Mouse (Mus musculus): ENCODE data around the gene Sorcs2.

- TF ChIP-seq POLR2A (IDR thresholded peaks at IDR 0.05; ENCODE audit: borderline replicate concordance, control insufficient read depth, low read depth, low read length) = no peak
- no peak for TF ChIP-seq CTCF (IDR thresholded peaks at IDR 0.05; ENCODE audit: control insufficient read depth, insufficient read depth, low read length)
Observed at GRCm38 (mm10) chr5:36129661-36130060, 268.3 kb downstream of the Sorcs2 start.
